Mouse (Mus musculus): ENCODE measurements around the gene Ms4a5. TPM values are rescaled to one million over a fixed set of nuclear protein-coding genes. Genes with fewer than 3 reads are reported as not detected.

The Ms4a5 gene
- polyA plus RNA-seq, 1 experiment from 2014 or later: not detected

GRCm38 (mm10) chr19:11292990-11293389 is 9.3 kb upstream of the Ms4a5 start:
- ATAC-seq: no peak
- H3K27me3 ChIP-seq (ENCODE audit: insufficient read depth, low read length): no peaks in the 10 kb centered on the region
- 0 out of 2 replicates have a peak overlapping the region, but pooled peaks have one; percentile 36 for H3K27ac ChIP-seq (ENCODE audit: low read depth)
- H3K9ac ChIP-seq (replicated peaks): peak overlapping the region; percentile 40; the same call in 1 of the 2 replicates
- no peaks in the 10 kb centered on the region for H3K36me3 ChIP-seq (replicated peaks; ENCODE audit: insufficient read depth, low read length)
- peaks cover 4% of the 10 kb centered on the region; the same call in 1 of the 2 replicates for H3K4me1 ChIP-seq (ENCODE audit: insufficient read depth)
- WGBS (ENCODE audit: insufficient replicate concordance): 5% methylated on average over 12 of the region's 12 CpGs
- H3K4me2 ChIP-seq (ENCODE audit: low read depth, low read length): peak overlapping the region; percentile 70
- TF ChIP-seq EP300 (IDR thresholded peaks at IDR 0.05; ENCODE audit: low read depth) (no peak), CTCF (IDR thresholded peaks at IDR 0.05; ENCODE audit: low read depth) (no peak)
- DNase-seq: peak; percentile 24
- H3K9me3 ChIP-seq (ENCODE audit: low read length): no peaks in the 10 kb centered on the region
- peak overlapping the region; percentile 49 for H3K4me3 ChIP-seq (ENCODE audit: low read depth, low read length)

GRCm38 (mm10) chr19:11280223-11280622 is 3.5 kb downstream of the Ms4a5 start:
- no peaks in the 10 kb centered on the region for H3K36me3 ChIP-seq (replicated peaks; ENCODE audit: insufficient read depth, low read length)
- DNase-seq: no peak
- no peaks in the 10 kb centered on the region for H3K9me3 ChIP-seq (ENCODE audit: low read length)
- no peaks in the 10 kb centered on the region for H3K27me3 ChIP-seq (ENCODE audit: insufficient read depth, low read length)
- H3K4me1 ChIP-seq (ENCODE audit: insufficient read depth): no peaks in the 10 kb centered on the region
- H3K9ac ChIP-seq (replicated peaks): no peak overlapping the region
- TF ChIP-seq CTCF (IDR thresholded peaks at IDR 0.05; ENCODE audit: low read depth): no peak
- no peak for TF ChIP-seq EP300 (IDR thresholded peaks at IDR 0.05; ENCODE audit: low read depth)
- no peak overlapping the region for H3K4me2 ChIP-seq (ENCODE audit: low read depth, low read length)
- WGBS (ENCODE audit: insufficient replicate concordance): 67% methylated on average over 3 of the region's 3 CpGs
- no peak overlapping the region for H3K4me3 ChIP-seq (ENCODE audit: low read depth, low read length)
- no peak for ATAC-seq
- no peak overlapping the region for H3K27ac ChIP-seq (ENCODE audit: low read depth)

GRCm38 (mm10) chr19:11276431-11276830 is 7.2 kb downstream of the Ms4a5 start:
- 57% methylated on average over 5 of the region's 5 CpGs for WGBS (ENCODE audit: insufficient replicate concordance)
- no peaks in the 10 kb centered on the region for H3K9me3 ChIP-seq (ENCODE audit: low read length)
- TF ChIP-seq EP300 (IDR thresholded peaks at IDR 0.05; ENCODE audit: low read depth) (no peak), CTCF (IDR thresholded peaks at IDR 0.05; ENCODE audit: low read depth) (no peak)
- no peaks in the 10 kb centered on the region for H3K27me3 ChIP-seq (ENCODE audit: insufficient read depth, low read length)
- no peak overlapping the region for H3K27ac ChIP-seq (ENCODE audit: low read depth)
- H3K36me3 ChIP-seq (replicated peaks; ENCODE audit: insufficient read depth, low read length): no peaks in the 10 kb centered on the region
- ATAC-seq: no peak
- H3K4me2 ChIP-seq (ENCODE audit: low read depth, low read length): no peak overlapping the region
- H3K4me3 ChIP-seq (ENCODE audit: low read depth, low read length): no peak overlapping the region
- H3K9ac ChIP-seq (replicated peaks): no peak overlapping the region
- no peaks in the 10 kb centered on the region for H3K4me1 ChIP-seq (ENCODE audit: insufficient read depth)
- DNase-seq: no peak

- DNase-seq (no peak), ATAC-seq (no peak)
- no peak overlapping the region for H3K4me3 ChIP-seq (ENCODE audit: low read depth, low read length)
- TF ChIP-seq EP300 (IDR thresholded peaks at IDR 0.05; ENCODE audit: low read depth) (no peak), CTCF (IDR thresholded peaks at IDR 0.05; ENCODE audit: low read depth) (no peak)
- no peak overlapping the region for H3K27ac ChIP-seq (ENCODE audit: low read depth)
- no peaks in the 10 kb centered on the region for H3K36me3 ChIP-seq (replicated peaks; ENCODE audit: insufficient read depth, low read length)
- no peaks in the 10 kb centered on the region for H3K27me3 ChIP-seq (ENCODE audit: insufficient read depth, low read length)
- no peaks in the 10 kb centered on the region for H3K4me1 ChIP-seq (ENCODE audit: insufficient read depth)
- WGBS (ENCODE audit: insufficient replicate concordance): 69% methylated on average over 4 of the region's 4 CpGs
- H3K4me2 ChIP-seq (ENCODE audit: low read depth, low read length): no peak overlapping the region
- H3K9ac ChIP-seq (replicated peaks): no peak overlapping the region
- H3K9me3 ChIP-seq (ENCODE audit: low read length): no peaks in the 10 kb centered on the region
Observed at GRCm38 (mm10) chr19:11266956-11267355, 16.7 kb downstream of the Ms4a5 start.

- 67% methylated on average over 8 of the region's 8 CpGs for WGBS (ENCODE audit: insufficient replicate concordance)
- Histone ChIP-seq H3K9ac (replicated peaks) (no peak within 1 kb of the TSS), H3K4me1 (ENCODE audit: insufficient read depth) (no peaks in the 10 kb centered on the region), H3K4me3 (ENCODE audit: low read depth, low read length) (no peak within 1 kb of the TSS), H3K36me3 (replicated peaks; ENCODE audit: insufficient read depth, low read length) (no peaks in the 10 kb centered on the region), H3K27me3 (ENCODE audit: insufficient read depth, low read length) (no peaks in the 10 kb centered on the region), H3K27ac (ENCODE audit: low read depth) (no peak within 1 kb of the TSS; the same call in 1 of the 2 replicates), H3K9me3 (ENCODE audit: low read length) (no peaks in the 10 kb centered on the region), H3K4me2 (ENCODE audit: low read depth, low read length) (no peak within 1 kb of the TSS)
- TF ChIP-seq EP300 (IDR thresholded peaks at IDR 0.05; ENCODE audit: low read depth) (no peak), CTCF (IDR thresholded peaks at IDR 0.05; ENCODE audit: low read depth) (no peak)
- DNase-seq: no peak
- ATAC-seq: peak; percentile 17; the same call in 1 of the 2 replicates
Observed at GRCm38 (mm10) chr19:11266052-11266845, 17.4 kb downstream of the Ms4a5 start, which contains the start of gene Ms4a1. Gene Ms4a1 (minus strand): TSS chr19:11266241.

GRCm38 (mm10) chr19:11264602-11265185 is 19.0 kb downstream of the Ms4a5 start:
- Histone ChIP-seq H3K4me2 (ENCODE audit: low read depth, low read length) (no peak overlapping the region), H3K27me3 (ENCODE audit: insufficient read depth, low read length) (no peaks in the 10 kb centered on the region), H3K4me3 (ENCODE audit: low read depth, low read length) (no peak overlapping the region), H3K27ac (ENCODE audit: low read depth) (no peak overlapping the region), H3K36me3 (replicated peaks; ENCODE audit: insufficient read depth, low read length) (no peaks in the 10 kb centered on the region), H3K4me1 (ENCODE audit: insufficient read depth) (no peaks in the 10 kb centered on the region), H3K9ac (replicated peaks) (no peak overlapping the region), H3K9me3 (ENCODE audit: low read length) (no peaks in the 10 kb centered on the region)
- 70% methylated on average over 9 of the region's 9 CpGs for WGBS (ENCODE audit: insufficient replicate concordance)
- DNase-seq: no peak
- TF ChIP-seq CTCF (IDR thresholded peaks at IDR 0.05; ENCODE audit: low read depth) (no peak), EP300 (IDR thresholded peaks at IDR 0.05; ENCODE audit: low read depth) (no peak)
- ATAC-seq: no peak
